Mouse (Mus musculus) lung, adult 2 months (tissue): ENCODE data around the gene Epha3. TPM values are rescaled to one million over a fixed set of nuclear protein-coding genes. Genes with fewer than 3 reads are reported as not detected.

ENCODE experiments used
- DNase-seq: peaks from one replicate; pipeline ENCODE4 v3.0.0; 2022
- H3K4me1 ChIP-seq: fragments of 200-500 bp; 2 replicates; pipeline ENCODE4 v1.6.1; 2011; ENCODE audit warnings: low read length; ENCODE audit not compliant: control insufficient read depth, insufficient read depth
- H3K4me3 ChIP-seq: fragments of 200-500 bp; replicated peaks from 2 replicates; pipeline ENCODE3; 2011; ENCODE audit warnings: low read depth, mild to moderate bottlenecking, control low read depth, low read length; ENCODE audit errors: extremely low read depth
- CTCF ChIP-seq: fragments of 200-500 bp; IDR thresholded peaks from 2 replicates; pipeline ENCODE4 v1.5.1; 2011; ENCODE audit warnings: mild to moderate bottlenecking, low read length, control low read depth; ENCODE audit not compliant: insufficient read depth
- POLR2A ChIP-seq: fragments of 200-500 bp; IDR thresholded peaks from 2 replicates; pipeline ENCODE4 v1.6.1; 2011; ENCODE audit warnings: low read depth, mild to moderate bottlenecking, control low read depth, low read length, borderline replicate concordance; ENCODE audit errors: extremely low read depth
- WGBS: fragments of 180-500 bp; shearing (Covaris S2); methylation state at CpG from one replicate; pipeline ENCODE4 v1.1.7; 2018; 5-methylcytosine and 5-hydroxymethylcytosine counted together
- polyA plus RNA-seq: library from polyadenylated mRNA; depleted of rRNA; stranded (reverse); fragments of >200 nt; gene quantifications from 2 replicates; pipeline ENCODE4 v1.2.3, GENCODE M21; 2012

Gene Epha3
- polyA plus RNA-seq, 1 experiment = 5.4 TPM

- no peaks in the 10 kb centered on the region; the same call in 1 of the 2 replicates for H3K4me1 ChIP-seq
- TF ChIP-seq POLR2A (no peak), CTCF (no peak)
- DNase-seq = no peak
- no peak overlapping the region for H3K4me3 ChIP-seq
- 57% methylated on average over 3 of the region's 3 CpGs for WGBS
Observed at GRCm38 (mm10) chr16:63641603-63642002, 222.4 kb downstream of the Epha3 start.

DNA sequence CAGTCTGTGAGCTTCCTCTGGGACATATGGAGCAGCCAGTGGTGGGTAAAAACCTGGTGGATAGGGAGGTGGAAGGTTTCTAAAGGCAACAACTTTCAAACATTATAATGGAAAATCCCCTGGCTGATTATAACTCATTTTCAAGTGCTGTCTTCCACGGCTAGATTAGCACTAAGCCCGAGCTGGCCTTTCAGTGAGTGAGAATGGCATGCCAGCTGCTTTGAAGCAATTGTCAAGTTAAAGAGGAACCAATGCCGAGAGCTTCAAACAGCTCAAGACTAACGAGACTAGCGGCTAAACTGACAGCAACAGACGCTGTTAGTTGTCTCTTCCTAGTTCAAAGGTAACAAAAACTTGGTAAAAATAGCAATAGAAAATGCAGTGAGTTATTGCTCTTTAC is 225.3 kb downstream of the Epha3 start:
- DNase-seq = no peak
- no peak for TF ChIP-seq POLR2A
- no peak for TF ChIP-seq CTCF
- no peak overlapping the region for H3K4me3 ChIP-seq
- WGBS = 39% methylated on average over 6 of the region's 6 CpGs
- no peaks in the 10 kb centered on the region; the same call in 1 of the 2 replicates for H3K4me1 ChIP-seq

GRCm38 (mm10) chr16:63633748-63634166 is 230.2 kb downstream of the Epha3 start:
- no peaks in the 10 kb centered on the region; the same call in 1 of the 2 replicates for H3K4me1 ChIP-seq
- no peak overlapping the region for H3K4me3 ChIP-seq
- TF ChIP-seq POLR2A = no peak
- no peak for TF ChIP-seq CTCF
- DNase-seq = no peak
- 93% methylated on average over 5 of the region's 5 CpGs for WGBS

- DNase-seq = no peak
- Histone ChIP-seq H3K4me1 (no peaks in the 10 kb centered on the region), H3K4me3 (no peak overlapping the region)
- TF ChIP-seq POLR2A (no peak), CTCF (no peak)
Observed at GRCm38 (mm10) chr16:63625229-63625628, 238.7 kb downstream of the Epha3 start.

DNA sequence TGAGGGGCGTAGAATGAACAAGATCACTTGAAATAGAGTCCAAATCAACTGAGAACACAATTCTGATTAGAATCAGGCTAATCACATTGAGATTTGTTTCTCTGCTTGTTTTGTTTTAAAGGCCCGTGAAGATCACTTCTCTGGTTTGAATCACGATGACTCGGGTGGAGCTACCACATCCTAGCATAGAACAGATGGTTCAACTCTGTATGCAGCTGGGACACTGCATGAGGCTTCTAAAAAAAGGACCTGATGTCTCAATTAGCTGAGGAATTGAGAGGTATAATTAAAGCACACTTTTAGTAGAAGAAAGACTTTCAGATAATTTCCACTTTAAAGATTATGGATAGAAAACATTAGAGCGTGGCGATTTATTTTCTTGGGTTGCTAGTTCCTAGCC is 242.1 kb downstream of the Epha3 start:
- Histone ChIP-seq H3K4me3 (no peak overlapping the region), H3K4me1 (no peaks in the 10 kb centered on the region)
- TF ChIP-seq POLR2A (no peak), CTCF (no peak)
- no peak for DNase-seq
- whole genome bisulfite sequencing = 79% methylated on average over 6 of the region's 6 CpGs

- WGBS = 67% methylated on average over 3 of the region's 3 CpGs
- DNase-seq = no peak
- no peak overlapping the region for H3K4me3 ChIP-seq
- no peaks in the 10 kb centered on the region for H3K4me1 ChIP-seq
- TF ChIP-seq CTCF = no peak
- no peak for TF ChIP-seq POLR2A
Observed at GRCm38 (mm10) chr16:63615396-63615795, 248.6 kb downstream of the Epha3 start.

DNA sequence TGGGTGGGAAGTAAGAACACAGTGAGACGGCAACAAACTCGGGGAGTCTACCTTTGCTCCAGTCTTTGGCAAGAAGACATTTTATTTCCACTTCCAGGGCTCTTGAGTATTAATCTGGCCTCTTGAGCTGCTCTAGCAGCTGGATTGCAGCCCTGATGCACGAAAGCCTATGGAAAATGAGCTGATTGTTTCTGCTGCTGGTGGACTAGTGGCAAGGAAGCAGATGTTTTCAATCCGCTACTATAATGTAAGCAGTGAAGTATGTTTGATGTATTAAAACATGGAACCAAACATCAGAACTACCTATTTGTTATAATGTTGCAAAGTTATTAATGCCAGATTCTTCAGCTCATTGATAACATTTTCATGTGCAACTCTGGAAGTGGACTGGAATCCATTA is 251.0 kb downstream of the Epha3 start:
- DNase-seq = no peak
- WGBS = 64% methylated on average over 4 of the region's 4 CpGs
- Histone ChIP-seq H3K4me3 (no peak overlapping the region), H3K4me1 (no peaks in the 10 kb centered on the region)
- TF ChIP-seq POLR2A = no peak
- TF ChIP-seq CTCF = no peak

- Histone ChIP-seq H3K4me1 (no peaks in the 10 kb centered on the region), H3K4me3 (no peak overlapping the region)
- 45% methylated on average over 3 of the region's 3 CpGs for WGBS
- DNase-seq = no peak
- TF ChIP-seq POLR2A = no peak
- TF ChIP-seq CTCF = no peak
Observed at GRCm38 (mm10) chr16:63600229-63600628, 263.7 kb downstream of the Epha3 start.

DNA sequence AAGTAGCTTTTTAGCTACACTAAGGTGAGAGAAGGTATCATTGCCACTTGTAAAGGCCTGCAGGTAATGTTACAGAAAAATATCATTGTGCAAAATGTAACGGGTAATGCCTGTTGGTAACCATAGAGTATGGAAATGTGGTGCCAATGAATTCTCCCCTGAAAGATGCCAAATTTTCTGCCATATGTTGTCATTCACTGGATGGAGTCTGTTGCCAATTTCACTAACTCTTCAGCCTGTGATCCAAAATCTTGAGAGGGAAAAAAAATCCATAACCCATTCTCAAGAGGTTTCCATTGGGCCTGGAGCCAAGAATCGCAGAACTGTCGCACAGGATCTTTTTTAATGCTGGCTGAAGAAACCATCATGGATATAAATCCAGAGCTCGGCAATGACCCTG is 269.3 kb downstream of the Epha3 start:
- no peak for DNase-seq
- 79% methylated on average over 4 of the region's 4 CpGs for WGBS
- H3K4me1 ChIP-seq = no peaks in the 10 kb centered on the region
- TF ChIP-seq POLR2A = no peak
- TF ChIP-seq CTCF = no peak
- no peak overlapping the region for H3K4me3 ChIP-seq

DNA sequence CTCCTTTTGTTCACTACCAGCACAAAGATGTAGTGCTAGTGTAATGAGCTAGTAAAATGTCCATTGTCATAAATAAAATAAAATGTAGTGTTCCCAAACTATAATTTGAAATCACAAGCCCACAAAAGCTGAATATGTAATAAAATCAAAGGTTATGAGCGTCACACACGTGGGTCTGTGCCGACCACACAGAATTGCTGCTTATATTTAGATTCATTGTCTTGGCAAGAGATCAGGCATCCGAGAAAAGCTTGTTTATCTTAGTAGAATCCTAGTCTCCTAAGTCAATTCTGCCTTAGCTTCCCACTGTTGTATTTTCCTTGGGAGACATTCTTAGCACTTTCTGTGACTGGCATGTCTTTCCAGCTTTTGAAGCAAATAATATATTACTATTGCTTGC is 294.2 kb downstream of the Epha3 start:
- DNase-seq = no peak
- 41% methylated on average over 4 of the region's 4 CpGs for WGBS
- Histone ChIP-seq H3K4me3 (no peak overlapping the region), H3K4me1 (no peaks in the 10 kb centered on the region)
- TF ChIP-seq CTCF (no peak), POLR2A (no peak)
